Mouse (Mus musculus) CD4-positive, CD25-positive, alpha-beta regulatory T cell, adult 4 months (primary cell): ENCODE data around the gene Pla2g4b. TPM values are rescaled to one million over a fixed set of nuclear protein-coding genes. Genes with fewer than 3 reads are reported as not detected.

Source experiments
- ATAC-seq: one replicate; pipeline ENCODE4 v1.8.0; 2017
- polyA plus RNA-seq, 2 experiments: library from polyadenylated mRNA; unstranded; fragments of 100-300 nt; shearing (Covaris generic); gene quantifications; one replicate each; pipeline ENCODE4 v1.2.1; 2017

The Pla2g4b gene
- polyA plus RNA-seq, 2 experiments from 2014 or later, result 1.3 to 2.2 TPM

- ATAC-seq, result no peak
Observed at GRCm38 (mm10) chr2:120017599-120017998, 15.6 kb upstream of the Pla2g4b start.

GRCm38 (mm10) chr2:120024337-120024736, 8.9 kb upstream of the Pla2g4b start:
- no peak for ATAC-seq

- peak; percentile 96 for ATAC-seq
Observed at GRCm38 (mm10) chr2:120026984-120027949, 6.0 kb upstream of the Pla2g4b start, which contains the start of the genes Jmjd7 and Gm28042. Gene Jmjd7 (plus strand): TSS chr2:120027483. Gene Gm28042 (plus strand): TSS chr2:120027493.

- ATAC-seq, result peak; percentile 7
Observed at GRCm38 (mm10) chr2:120027950-120028331, 5.3 kb upstream of the Pla2g4b start.

GRCm38 (mm10) chr2:120030380-120030779, 2.8 kb upstream of the Pla2g4b start:
- ATAC-seq, result no peak

- no peak for ATAC-seq
Observed at GRCm38 (mm10) chr2:120033726-120034125, 509 bp downstream of the Pla2g4b start.

- ATAC-seq, result no peak
Observed at GRCm38 (mm10) chr2:120037744-120038143, 4.5 kb downstream of the Pla2g4b start.

GRCm38 (mm10) chr2:120040991-120041390, 7.8 kb downstream of the Pla2g4b start:
- ATAC-seq, result no peak

- ATAC-seq, result no peak
Observed at GRCm38 (mm10) chr2:120044101-120044603, 10.9 kb downstream of the Pla2g4b start.

GRCm38 (mm10) chr2:120044676-120045075, 11.5 kb downstream of the Pla2g4b start:
- no peak for ATAC-seq

GRCm38 (mm10) chr2:120046486-120047310, 13.5 kb downstream of the Pla2g4b start:
- ATAC-seq, result no peak

GRCm38 (mm10) chr2:120048173-120048572, 15.0 kb downstream of the Pla2g4b start:
- no peak for ATAC-seq

- ATAC-seq, result no peak
Observed at GRCm38 (mm10) chr2:120049632-120050274, 16.5 kb downstream of the Pla2g4b start.

GRCm38 (mm10) chr2:120051405-120051804, 18.2 kb downstream of the Pla2g4b start:
- no peak for ATAC-seq

GRCm38 (mm10) chr2:120054771-120055552, 21.7 kb downstream of the Pla2g4b start:
- ATAC-seq, result no peak

GRCm38 (mm10) chr2:120055923-120056322, 22.7 kb downstream of the Pla2g4b start:
- no peak for ATAC-seq

- ATAC-seq, result no peak
Observed at GRCm38 (mm10) chr2:120058818-120059217, 25.6 kb downstream of the Pla2g4b start.

GRCm38 (mm10) chr2:120059466-120059865, 26.2 kb downstream of the Pla2g4b start:
- ATAC-seq, result no peak

GRCm38 (mm10) chr2:120060190-120060589, 27.0 kb downstream of the Pla2g4b start:
- ATAC-seq, result no peak

GRCm38 (mm10) chr2:120060651-120061050, 27.4 kb downstream of the Pla2g4b start:
- ATAC-seq, result no peak

GRCm38 (mm10) chr2:120062248-120062647, 29.0 kb downstream of the Pla2g4b start:
- ATAC-seq, result no peak

GRCm38 (mm10) chr2:120064639-120065038, 31.4 kb downstream of the Pla2g4b start:
- ATAC-seq, result no peak
